Mouse (Mus musculus): ENCODE measurements around the gene Slc39a11.
"Not testable (repeated sequence)": the region's sequence is repeated elsewhere in the genome, so short reads cannot be mapped to it uniquely, and the experiment has no call there.

Slc39a11 gene

GRCm38 (mm10) chr11:113597632-113598031 lies 52.2 kb downstream of the Slc39a11 start:
- no peak for DNase-seq (ENCODE audit: low spot score in 2 of 2)

GRCm38 (mm10) chr11:113595144-113595543 lies 54.7 kb downstream of the Slc39a11 start:
- DNase-seq (ENCODE audit: low spot score in 2 of 2) = no peak

GRCm38 (mm10) chr11:113588936-113589335 lies 60.9 kb downstream of the Slc39a11 start:
- no peak for DNase-seq (ENCODE audit: low spot score in 2 of 2)

- DNase-seq (ENCODE audit: low spot score in 2 of 2) = no peak
These were observed 63.5 kb downstream of the Slc39a11 start for GRCm38 (mm10) chr11:113586423-113586822.

- DNase-seq (ENCODE audit: low spot score in 2 of 2) = no peak
These were observed 65.8 kb downstream of the Slc39a11 start for GRCm38 (mm10) chr11:113583879-113584661.

DNA sequence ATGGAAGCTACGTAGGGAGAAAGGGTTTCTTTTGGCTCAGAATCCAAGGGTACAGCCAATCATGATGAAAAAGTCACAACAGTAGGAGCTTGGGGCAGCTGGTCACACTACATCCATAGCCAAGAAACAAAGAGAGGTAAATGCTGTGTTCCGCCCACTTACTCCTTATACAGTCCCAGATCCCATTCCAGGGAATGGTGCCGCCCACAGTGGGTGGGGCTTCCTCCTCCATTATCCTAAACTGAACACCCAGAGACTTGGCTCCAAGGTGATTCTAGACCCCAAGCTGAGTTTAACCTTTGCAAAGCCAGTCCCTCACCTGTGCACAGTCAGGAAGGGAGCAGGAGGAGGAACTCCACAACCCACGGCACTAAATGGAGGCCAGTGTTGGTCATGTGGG lies 72.7 kb downstream of the Slc39a11 start:
- no peak for DNase-seq (ENCODE audit: low spot score in 2 of 2)

DNA sequence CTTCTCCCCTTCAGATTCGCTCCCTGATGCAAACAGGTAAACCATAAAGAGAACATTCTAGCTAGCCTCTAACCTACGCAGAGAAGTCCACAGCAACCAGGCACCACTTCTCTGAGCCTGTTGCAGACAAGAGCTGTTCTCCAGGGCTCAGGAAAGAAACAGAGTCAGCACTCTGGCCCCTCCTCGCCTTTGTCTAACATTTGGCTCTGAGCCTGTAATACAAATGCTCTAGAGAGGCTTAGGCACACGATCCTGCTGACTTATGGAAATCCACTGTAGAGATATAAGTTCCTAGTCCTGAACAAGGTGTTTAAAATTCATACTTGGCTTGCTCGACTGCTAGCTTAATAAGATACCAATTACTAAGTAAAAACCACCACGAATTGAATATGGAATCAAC lies 77.2 kb downstream of the Slc39a11 start:
- DNase-seq (ENCODE audit: low spot score in 2 of 2) = no peak

- DNase-seq (ENCODE audit: low spot score in 2 of 2) = no peak
These were observed 78.3 kb downstream of the Slc39a11 start for GRCm38 (mm10) chr11:113571616-113572015.

GRCm38 (mm10) chr11:113568999-113569398 lies 80.9 kb downstream of the Slc39a11 start:
- no peak for DNase-seq (ENCODE audit: low spot score in 2 of 2)

DNA sequence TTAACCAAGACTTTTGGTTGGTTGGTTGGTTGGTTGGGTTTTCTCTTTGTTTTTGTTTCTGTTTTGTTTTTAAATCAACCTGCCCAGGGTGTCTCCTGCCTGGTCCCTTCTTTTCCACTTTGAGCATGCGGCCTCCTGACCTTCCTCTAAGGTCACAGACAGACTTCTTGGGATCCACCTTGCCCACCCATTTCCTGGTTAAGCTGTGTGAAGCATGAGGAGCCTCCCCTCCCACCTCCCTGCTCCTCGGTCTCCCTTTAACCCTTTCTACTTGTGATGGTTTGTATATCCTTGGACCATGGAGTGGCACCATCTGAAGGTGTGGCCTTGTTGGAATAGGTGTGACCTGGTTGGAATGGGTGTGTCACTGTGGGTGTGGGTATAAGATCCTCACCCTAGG lies 82.0 kb downstream of the Slc39a11 start:
- DNase-seq (ENCODE audit: low spot score in 2 of 2) = not testable (repeated sequence)

- peak; percentile 49 to 67 for DNase-seq (ENCODE audit: low spot score in 2 of 2)
These were observed 84.6 kb downstream of the Slc39a11 start for GRCm38 (mm10) chr11:113565006-113565995.

- DNase-seq (ENCODE audit: low spot score in 2 of 2) = no peak
These were observed 87.6 kb downstream of the Slc39a11 start for GRCm38 (mm10) chr11:113562326-113562725.

- no peak for DNase-seq (ENCODE audit: low spot score in 2 of 2)
These were observed 89.7 kb downstream of the Slc39a11 start for GRCm38 (mm10) chr11:113560150-113560549.

DNA sequence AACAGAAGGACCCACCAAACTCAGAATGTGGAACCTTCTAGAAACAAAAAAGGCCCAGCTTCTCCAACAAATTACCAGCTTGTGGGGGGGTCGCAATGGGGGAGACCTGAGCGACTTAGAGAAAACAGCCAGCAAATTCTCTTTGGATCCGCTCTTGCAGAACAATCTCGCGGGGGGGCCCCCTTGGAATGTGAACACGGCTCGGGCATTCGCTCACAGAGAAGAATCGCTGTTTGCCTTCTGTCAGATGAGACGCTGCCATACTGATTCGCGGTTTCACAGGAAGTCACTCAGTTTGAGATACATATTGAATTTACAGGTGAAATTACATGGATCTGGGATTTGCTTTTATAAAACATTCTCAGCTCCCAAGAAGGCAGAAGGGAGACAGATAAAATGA lies 91.4 kb downstream of the Slc39a11 start:
- no peak for DNase-seq (ENCODE audit: low spot score in 2 of 2)

DNA sequence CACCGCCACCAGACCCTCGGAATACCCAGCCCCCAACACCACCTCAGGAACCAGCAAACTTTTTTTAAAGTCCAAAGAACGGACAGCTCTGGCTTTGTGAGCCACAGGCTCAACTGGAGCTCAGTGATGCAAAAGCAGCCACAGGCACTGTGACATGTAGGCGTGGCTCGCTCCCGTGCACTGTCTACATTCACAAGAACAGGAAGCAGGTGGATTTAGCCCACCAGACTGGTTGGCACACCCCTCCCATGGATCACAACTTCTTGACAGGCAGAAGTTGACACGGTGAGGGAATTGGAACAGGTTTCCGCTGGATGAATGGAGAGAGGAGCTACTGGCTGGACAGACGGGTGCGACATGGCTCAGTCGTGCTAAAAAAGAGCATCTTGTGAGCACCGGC lies 93.7 kb downstream of the Slc39a11 start:
- DNase-seq (ENCODE audit: low spot score in 2 of 2) = no peak

DNA sequence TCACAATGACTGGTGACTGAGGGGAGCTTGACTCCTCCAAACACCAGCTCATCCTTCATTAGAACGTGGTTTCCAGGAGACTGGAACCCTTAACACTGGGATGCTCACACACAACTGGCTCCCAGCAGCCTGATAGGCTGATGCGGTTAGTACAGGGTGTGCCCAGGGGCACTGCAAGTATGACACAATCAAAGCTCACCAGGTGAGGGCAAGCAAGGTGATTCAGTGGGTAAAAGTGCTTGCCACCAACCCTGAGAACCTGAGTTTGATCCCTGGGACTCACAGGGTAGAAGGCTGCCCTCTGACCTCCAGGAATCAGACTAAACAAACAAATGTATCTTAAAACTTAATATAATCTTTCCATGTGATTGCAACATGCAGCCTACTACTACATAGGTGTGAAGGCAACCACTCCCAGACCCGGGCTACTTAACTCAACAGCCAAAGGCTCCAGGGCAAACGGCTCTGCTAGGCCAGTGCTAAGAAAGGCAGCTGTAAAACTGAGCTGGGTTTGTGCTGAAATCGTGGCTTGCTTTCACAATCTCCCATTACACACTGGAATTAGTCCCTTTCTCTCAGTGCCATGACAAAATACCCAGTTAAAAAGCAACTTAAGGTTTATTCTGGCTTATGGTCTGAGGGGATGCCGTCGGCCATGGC lies 95.0 kb downstream of the Slc39a11 start:
- no peak for DNase-seq (ENCODE audit: low spot score in 2 of 2)

DNA sequence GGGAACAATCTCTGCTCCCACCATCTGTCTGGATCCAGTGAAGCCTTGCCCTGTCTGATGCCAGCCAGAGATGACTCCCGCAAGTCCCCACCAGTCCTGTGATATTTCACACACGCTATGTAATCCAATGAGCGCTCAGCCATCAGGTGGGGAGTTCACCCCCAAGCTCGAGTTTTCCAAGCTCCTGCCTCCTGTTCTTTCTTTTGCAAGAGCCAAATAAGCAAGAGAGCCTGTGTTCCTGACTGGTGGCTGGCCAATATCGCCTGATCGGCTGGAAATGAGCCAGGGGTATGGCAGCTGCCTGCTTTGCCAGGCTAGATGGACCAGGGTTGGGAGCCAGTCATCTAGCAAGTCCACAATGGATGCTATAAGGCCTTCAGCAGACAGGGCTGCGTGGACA lies 95.7 kb downstream of the Slc39a11 start:
- DNase-seq (ENCODE audit: low spot score in 2 of 2) = no peak

DNA sequence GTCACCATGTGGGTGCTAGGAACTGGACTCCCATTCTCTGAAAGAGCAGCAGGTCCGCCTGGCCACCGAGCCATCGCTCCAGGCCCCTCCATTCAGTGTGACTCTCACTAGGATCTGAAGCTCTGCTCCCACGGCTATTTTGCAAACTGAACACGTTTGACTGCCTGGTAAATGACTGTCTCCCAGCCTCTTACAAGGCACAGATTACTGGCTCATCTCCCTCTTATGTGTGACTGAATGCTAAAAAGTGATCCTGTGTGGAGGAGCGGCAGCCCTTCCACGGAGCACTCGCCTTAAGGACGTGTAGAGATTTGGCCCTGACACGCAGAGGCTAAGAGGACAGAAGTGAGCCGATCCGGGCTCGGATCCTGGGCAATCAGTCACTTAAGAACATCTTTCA lies 96.3 kb downstream of the Slc39a11 start:
- DNase-seq (ENCODE audit: low spot score in 2 of 2) = no peak

DNA sequence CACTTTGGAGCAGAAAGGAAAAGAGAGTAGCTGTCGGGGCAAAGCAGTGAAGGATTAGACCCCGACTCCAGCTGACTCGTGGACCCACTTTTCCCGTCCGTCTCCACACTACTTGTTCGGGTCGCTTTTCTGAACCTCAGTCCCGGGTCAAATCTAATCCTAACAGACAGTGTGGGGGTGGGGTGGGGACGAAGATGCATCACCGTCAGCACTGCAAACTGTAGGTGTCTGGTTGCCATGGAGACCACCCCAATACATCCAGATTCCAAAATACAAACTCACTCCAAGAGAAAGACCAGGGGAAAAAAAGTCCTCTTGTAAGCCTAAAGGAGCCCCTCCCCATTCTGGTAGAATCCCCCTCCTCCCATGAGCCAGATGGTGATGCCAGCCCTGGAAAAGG lies 97.3 kb downstream of the Slc39a11 start:
- no peak for DNase-seq (ENCODE audit: low spot score in 2 of 2)

DNA sequence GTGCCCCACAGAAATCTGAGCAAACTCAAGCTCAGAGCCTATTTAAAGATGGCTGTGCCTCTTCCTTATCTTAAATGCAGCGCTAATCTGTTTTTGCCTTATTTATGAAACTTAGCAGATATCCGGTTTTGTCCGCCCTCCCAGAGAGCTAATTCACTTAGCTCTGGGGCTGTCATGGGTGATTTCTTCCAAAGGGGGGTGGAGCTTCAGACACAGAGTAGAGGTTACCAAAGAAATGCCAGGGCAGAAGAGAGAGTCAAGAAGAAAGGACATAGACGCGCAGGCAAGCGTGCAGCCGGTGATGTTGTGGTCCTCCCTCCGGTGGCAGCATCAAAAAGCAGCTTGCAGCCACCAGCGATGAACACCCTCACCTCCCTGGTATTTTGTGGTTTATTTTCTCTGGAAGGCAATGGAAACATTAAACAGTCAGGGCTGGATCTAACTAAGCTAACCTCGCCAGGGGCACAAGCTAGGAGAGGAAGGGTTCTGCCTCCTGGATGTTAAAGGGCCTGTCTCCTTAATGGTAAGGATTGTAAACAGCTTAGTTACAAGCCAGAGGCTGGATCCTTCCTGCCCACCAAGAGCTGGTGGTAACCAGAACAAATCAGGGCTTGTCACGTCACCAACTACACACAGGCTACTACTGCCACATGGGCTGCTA lies 103.5 kb downstream of the Slc39a11 start:
- DNase-seq (ENCODE audit: low spot score in 2 of 2) = no peak

- DNase-seq (ENCODE audit: low spot score in 2 of 2) = no peak
These were observed 105.8 kb downstream of the Slc39a11 start for GRCm38 (mm10) chr11:113544017-113544640.
